ENCODE assay signal across 1 mouse cellular context in the genomic region with DNA sequence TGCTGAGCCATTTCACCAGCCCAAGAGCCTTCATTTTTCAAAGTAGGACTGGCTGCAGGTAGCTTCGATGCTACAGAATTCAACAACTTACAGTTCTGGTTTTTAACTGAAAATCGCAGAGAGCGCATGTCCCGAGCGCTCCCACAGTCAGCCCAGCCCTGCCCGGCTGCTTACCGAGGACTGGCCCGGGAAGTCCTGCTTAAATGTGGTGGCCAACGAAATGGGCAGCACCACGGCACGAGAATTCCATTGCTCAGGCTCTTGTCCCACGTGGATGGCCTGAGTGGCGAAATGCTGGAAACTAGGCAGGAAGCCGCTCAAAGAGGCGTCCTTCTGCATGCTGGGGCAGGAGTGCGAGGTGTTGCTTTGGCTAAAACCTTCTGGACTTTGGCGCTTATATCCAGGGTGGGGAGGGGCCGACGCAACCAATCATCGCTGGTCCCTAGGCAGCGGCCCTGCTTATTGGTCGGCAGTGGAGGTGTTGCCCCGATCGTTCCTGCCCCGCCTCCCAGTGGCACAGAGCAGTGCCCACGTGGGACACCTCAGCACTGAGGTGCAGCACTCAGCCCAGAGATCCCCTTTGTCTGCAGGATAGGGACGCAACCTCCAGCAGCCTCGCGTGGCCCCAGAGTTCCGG.
TF ChIP-seq lines count a peak whose summit lies in the region.

Cth (minus strand) TSS at position 386 of the 637 bp plus-strand sequence.

TF ChIP-seq in CH12.LX, 34 proteins besides CTCF, POLR2A, EP300 and RAD21 (continued from another document):
- TF ChIP-seq IRF4 (IDR thresholded peaks at IDR 0.05; ENCODE audit: low read depth, low read length) (peak; percentile 31), ZNF384 (IDR thresholded peaks at IDR 0.05; ENCODE audit: low read depth, low read length) (no peak), BHLHE40 (IDR thresholded peaks at IDR 0.05; ENCODE audit: low read depth, low read length) (peak; percentile 63), PAX5 (IDR thresholded peaks at IDR 0.05; ENCODE audit: low read length) (no peak), CHD2 (IDR thresholded peaks at IDR 0.05; ENCODE audit: low read length) (peak; percentile 86), SMC3 (IDR thresholded peaks at IDR 0.05; ENCODE audit: low read depth, low read length) (no peak), JUND (conservative IDR thresholded peaks at IDR 0.05; ENCODE audit: low read depth, low read length) (no peak), JUN (IDR thresholded peaks at IDR 0.05; ENCODE audit: insufficient read depth, low read depth, low read length) (no peak), MYC (IDR thresholded peaks at IDR 0.05; ENCODE audit: low read depth, low read length) (peak; percentile 86), ZC3H11A (IDR thresholded peaks at IDR 0.05; ENCODE audit: low read depth, low read length) (no peak), ZMIZ1 (IDR thresholded peaks at IDR 0.05; ENCODE audit: low read depth, low read length) (peak; percentile 99), ETS1 (conservative IDR thresholded peaks at IDR 0.05; ENCODE audit: low read depth, low read length) (peak; percentile 45), MAFK (IDR thresholded peaks at IDR 0.05; ENCODE audit: insufficient replicate concordance, low read length) (no peak), USF1 (IDR thresholded peaks at IDR 0.05; ENCODE audit: low read depth, low read length) (peak; percentile 84), SIN3A (IDR thresholded peaks at IDR 0.05; ENCODE audit: low read length) (peak; percentile 97), ELF1 (IDR thresholded peaks at IDR 0.05; ENCODE audit: low read depth, low read length) (peak; percentile 51), GABPA (IDR thresholded peaks at IDR 0.05; ENCODE audit: insufficient replicate concordance, low read depth, low read length) (no peak), POLR2AphosphoS2 (IDR thresholded peaks at IDR 0.05; ENCODE audit: low read depth, low read length) (peak; percentile 99), MEF2A (IDR thresholded peaks at IDR 0.05; ENCODE audit: borderline replicate concordance, low read depth, low read length) (peak; percentile 7; the same call in 1 of the 2 replicates), NRF1 (IDR thresholded peaks at IDR 0.05; ENCODE audit: low read depth, low read length) (peak; percentile 49; the same call in 1 of the 2 replicates), CHD1 (IDR thresholded peaks at IDR 0.05; ENCODE audit: low read depth, low read length) (no peak), TBP (conservative IDR thresholded peaks at IDR 0.05; ENCODE audit: low read depth, low read length) (peak; percentile 98), MXI1 (IDR thresholded peaks at IDR 0.05; ENCODE audit: low read depth, low read length) (peak; percentile 100), HCFC1 (IDR thresholded peaks at IDR 0.05; ENCODE audit: low read depth, low read length) (peak; percentile 41)
